Mouse (Mus musculus): ENCODE results near the gene Tmem163.

Gene Tmem163

GRCm38 (mm10) chr1:127470175-127470574 is 209.2 kb downstream of the Tmem163 start:
- no peaks in the 10 kb centered on the region for H3K27me3 ChIP-seq (ENCODE audit: control insufficient read depth, insufficient read depth, low read length, poor library complexity, severe bottlenecking)
- no peaks in the 10 kb centered on the region for H3K36me3 ChIP-seq (ENCODE audit: control insufficient read depth, insufficient read depth, low read length, poor library complexity, severe bottlenecking)
- peak; percentile 52 for DNase-seq (ENCODE audit: low read depth, low spot score)

- no peak for DNase-seq (ENCODE audit: low read depth, low spot score)
- H3K27me3 ChIP-seq (ENCODE audit: control insufficient read depth, insufficient read depth, low read length, poor library complexity, severe bottlenecking), result no peaks in the 10 kb centered on the region
- H3K36me3 ChIP-seq (ENCODE audit: control insufficient read depth, insufficient read depth, low read length, poor library complexity, severe bottlenecking), result no peaks in the 10 kb centered on the region
Observed at GRCm38 (mm10) chr1:127467238-127467637, 212.1 kb downstream of the Tmem163 start.

GRCm38 (mm10) chr1:127465292-127465691 is 214.1 kb downstream of the Tmem163 start:
- Histone ChIP-seq H3K36me3 (ENCODE audit: control insufficient read depth, insufficient read depth, low read length, poor library complexity, severe bottlenecking) (0 out of 2 replicates have a peak, but pooled peaks cover 2% of the 10 kb centered on the region), H3K27me3 (ENCODE audit: control insufficient read depth, insufficient read depth, low read length, poor library complexity, severe bottlenecking) (no peaks in the 10 kb centered on the region)
- no peak for DNase-seq (ENCODE audit: low read depth, low spot score)

GRCm38 (mm10) chr1:127464041-127464440 is 215.3 kb downstream of the Tmem163 start:
- peaks cover 2% of the 10 kb centered on the region; the same call in 1 of the 2 replicates for H3K36me3 ChIP-seq (ENCODE audit: control insufficient read depth, insufficient read depth, low read length, poor library complexity, severe bottlenecking)
- no peak for DNase-seq (ENCODE audit: low read depth, low spot score)
- H3K27me3 ChIP-seq (ENCODE audit: control insufficient read depth, insufficient read depth, low read length, poor library complexity, severe bottlenecking), result no peaks in the 10 kb centered on the region

GRCm38 (mm10) chr1:127461017-127461416 is 218.3 kb downstream of the Tmem163 start:
- Histone ChIP-seq H3K27me3 (ENCODE audit: control insufficient read depth, insufficient read depth, low read length, poor library complexity, severe bottlenecking) (no peaks in the 10 kb centered on the region), H3K36me3 (ENCODE audit: control insufficient read depth, insufficient read depth, low read length, poor library complexity, severe bottlenecking) (peaks cover 2% of the 10 kb centered on the region; the same call in 1 of the 2 replicates)
- DNase-seq (ENCODE audit: low read depth, low spot score), result no peak

GRCm38 (mm10) chr1:127459576-127459975 is 219.8 kb downstream of the Tmem163 start:
- peaks cover 2% of the 10 kb centered on the region; the same call in 1 of the 2 replicates for H3K36me3 ChIP-seq (ENCODE audit: control insufficient read depth, insufficient read depth, low read length, poor library complexity, severe bottlenecking)
- DNase-seq (ENCODE audit: low read depth, low spot score), result no peak
- no peaks in the 10 kb centered on the region for H3K27me3 ChIP-seq (ENCODE audit: control insufficient read depth, insufficient read depth, low read length, poor library complexity, severe bottlenecking)

GRCm38 (mm10) chr1:127459015-127459451 is 220.3 kb downstream of the Tmem163 start:
- H3K27me3 ChIP-seq (ENCODE audit: control insufficient read depth, insufficient read depth, low read length, poor library complexity, severe bottlenecking), result no peaks in the 10 kb centered on the region
- DNase-seq (ENCODE audit: low read depth, low spot score), result peak; percentile 78
- H3K36me3 ChIP-seq (ENCODE audit: control insufficient read depth, insufficient read depth, low read length, poor library complexity, severe bottlenecking), result peaks cover 2% of the 10 kb centered on the region; the same call in 1 of the 2 replicates

GRCm38 (mm10) chr1:127453397-127453796 is 226.0 kb downstream of the Tmem163 start:
- H3K36me3 ChIP-seq (ENCODE audit: control insufficient read depth, insufficient read depth, low read length, poor library complexity, severe bottlenecking), result 0 out of 2 replicates have a peak, but pooled peaks cover 2% of the 10 kb centered on the region
- H3K27me3 ChIP-seq (ENCODE audit: control insufficient read depth, insufficient read depth, low read length, poor library complexity, severe bottlenecking), result no peaks in the 10 kb centered on the region
- no peak for DNase-seq (ENCODE audit: low read depth, low spot score)

- no peaks in the 10 kb centered on the region for H3K27me3 ChIP-seq (ENCODE audit: control insufficient read depth, insufficient read depth, low read length, poor library complexity, severe bottlenecking)
- peaks cover 3% of the 10 kb centered on the region; the same call in 1 of the 2 replicates for H3K36me3 ChIP-seq (ENCODE audit: control insufficient read depth, insufficient read depth, low read length, poor library complexity, severe bottlenecking)
- no peak for DNase-seq (ENCODE audit: low read depth, low spot score)
Observed at GRCm38 (mm10) chr1:127444836-127445485, 234.4 kb downstream of the Tmem163 start.

GRCm38 (mm10) chr1:127442880-127443877 is 236.2 kb downstream of the Tmem163 start:
- Histone ChIP-seq H3K36me3 (ENCODE audit: control insufficient read depth, insufficient read depth, low read length, poor library complexity, severe bottlenecking) (peaks cover 3% of the 10 kb centered on the region; the same call in 1 of the 2 replicates), H3K27me3 (ENCODE audit: control insufficient read depth, insufficient read depth, low read length, poor library complexity, severe bottlenecking) (no peaks in the 10 kb centered on the region)
- no peak for DNase-seq (ENCODE audit: low read depth, low spot score)

GRCm38 (mm10) chr1:127441736-127442135 is 237.6 kb downstream of the Tmem163 start:
- peak; percentile 31 for DNase-seq (ENCODE audit: low read depth, low spot score)
- H3K36me3 ChIP-seq (ENCODE audit: control insufficient read depth, insufficient read depth, low read length, poor library complexity, severe bottlenecking), result peaks cover 1% of the 10 kb centered on the region; the same call in 1 of the 2 replicates
- H3K27me3 ChIP-seq (ENCODE audit: control insufficient read depth, insufficient read depth, low read length, poor library complexity, severe bottlenecking), result no peaks in the 10 kb centered on the region

- no peak for DNase-seq (ENCODE audit: low read depth, low spot score)
- H3K36me3 ChIP-seq (ENCODE audit: control insufficient read depth, insufficient read depth, low read length, poor library complexity, severe bottlenecking), result peaks cover 1% of the 10 kb centered on the region; the same call in 1 of the 2 replicates
- no peaks in the 10 kb centered on the region for H3K27me3 ChIP-seq (ENCODE audit: control insufficient read depth, insufficient read depth, low read length, poor library complexity, severe bottlenecking)
Observed at GRCm38 (mm10) chr1:127441007-127441406, 238.3 kb downstream of the Tmem163 start.

GRCm38 (mm10) chr1:127439452-127439891 is 239.9 kb downstream of the Tmem163 start:
- Histone ChIP-seq H3K36me3 (ENCODE audit: control insufficient read depth, insufficient read depth, low read length, poor library complexity, severe bottlenecking) (peaks cover 1% of the 10 kb centered on the region; the same call in 1 of the 2 replicates), H3K27me3 (ENCODE audit: control insufficient read depth, insufficient read depth, low read length, poor library complexity, severe bottlenecking) (no peaks in the 10 kb centered on the region)
- DNase-seq (ENCODE audit: low read depth, low spot score), result no peak

GRCm38 (mm10) chr1:127437091-127437490 is 242.3 kb downstream of the Tmem163 start:
- no peaks in the 10 kb centered on the region for H3K27me3 ChIP-seq (ENCODE audit: control insufficient read depth, insufficient read depth, low read length, poor library complexity, severe bottlenecking)
- no peak for DNase-seq (ENCODE audit: low read depth, low spot score)
- no peaks in the 10 kb centered on the region; the same call in 1 of the 2 replicates for H3K36me3 ChIP-seq (ENCODE audit: control insufficient read depth, insufficient read depth, low read length, poor library complexity, severe bottlenecking)

Measured in splenic B cell, adult 2 months (primary cell).